Mouse (Mus musculus): ENCODE data around the gene Olfr715b.
"Not testable (repeated sequence)": the region's sequence is repeated elsewhere in the genome, so short reads cannot be mapped to it uniquely, and the experiment has no call there.

Gene Olfr715b

DNA sequence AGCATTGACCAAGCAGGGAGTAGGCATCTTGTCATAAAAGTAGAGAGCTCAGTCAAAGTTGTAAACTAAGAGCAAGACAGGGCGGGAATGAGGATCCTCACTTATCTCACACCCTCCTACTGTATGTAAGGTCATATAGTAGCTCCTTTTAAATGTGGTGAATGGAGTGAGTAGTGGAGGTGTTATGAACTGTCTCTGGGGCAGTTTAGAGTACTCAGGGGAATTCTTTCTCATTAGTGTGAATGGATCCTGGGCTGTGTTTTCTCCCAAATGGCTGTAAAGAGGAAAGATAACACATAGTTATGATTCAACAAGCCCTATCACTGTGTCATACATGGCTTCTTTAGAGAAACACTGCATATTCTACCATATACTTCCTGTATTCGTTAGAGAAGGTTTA is at the start of gene Olfr715b:
Gene Olfr715b, minus strand, starts transcription at position 101 of the 400 bp plus-strand sequence.
- in situ Hi-C loops (cut with MboI; ENCODE audit: low pct_unique_long_range_greater_than_20kb in 1 of 2, low sequenced_read_pairs in 2 of 2, unreplicated experiment in 1 of 2): not testable (repeated sequence)

DNA sequence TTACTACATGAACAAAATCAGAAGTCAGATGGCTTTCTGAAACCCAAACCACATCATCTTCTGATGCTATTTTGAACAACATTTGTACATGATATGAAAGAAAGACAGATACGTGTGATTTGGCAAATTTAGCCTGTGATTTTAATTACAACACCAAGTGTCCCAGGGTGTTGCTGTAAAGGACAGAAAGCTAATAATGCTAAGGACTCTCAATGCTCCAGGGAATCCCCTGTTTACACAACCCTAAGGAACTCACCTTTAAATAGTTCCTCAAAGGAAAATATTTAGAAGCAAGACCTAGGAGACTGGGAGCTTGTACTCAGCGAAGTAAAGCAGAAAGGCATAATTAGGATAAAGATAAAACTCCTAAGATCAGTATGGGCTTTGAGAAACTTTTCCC is 27.9 kb upstream of the Olfr715b start, which contains the start of gene Olfr716:
Gene Olfr716, plus strand, starts transcription at position 301 of the 400 bp plus-strand sequence.
- in situ Hi-C loops (cut with MboI; ENCODE audit: low pct_unique_long_range_greater_than_20kb in 1 of 2, low sequenced_read_pairs in 2 of 2, unreplicated experiment in 1 of 2): not testable (repeated sequence)

DNA sequence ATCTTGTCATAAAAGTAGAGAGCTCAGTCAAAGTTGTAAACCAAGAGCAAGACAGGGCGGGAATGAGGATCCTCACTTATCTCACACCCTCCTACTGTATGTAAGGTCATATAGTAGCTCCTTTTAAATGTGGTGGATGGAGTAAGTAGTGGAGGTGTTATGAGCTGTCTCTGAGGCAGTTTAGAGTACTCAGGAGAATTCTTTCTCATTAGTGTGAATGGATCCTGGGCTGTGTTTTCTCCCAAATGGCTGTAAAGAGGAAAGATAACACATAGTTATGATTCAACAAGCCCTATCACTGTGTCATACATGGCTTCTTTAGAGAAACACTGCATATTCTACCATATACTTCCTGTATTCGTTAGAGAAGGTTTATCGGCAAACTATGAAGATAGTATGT is 20.8 kb upstream of the Olfr715b start, which contains the start of gene Olfr715:
Gene Olfr715, minus strand, starts transcription at position 101 of the 400 bp plus-strand sequence.
- in situ Hi-C loops (cut with MboI; ENCODE audit: low pct_unique_long_range_greater_than_20kb in 1 of 2, low sequenced_read_pairs in 2 of 2, unreplicated experiment in 1 of 2): not testable (repeated sequence)

DNA sequence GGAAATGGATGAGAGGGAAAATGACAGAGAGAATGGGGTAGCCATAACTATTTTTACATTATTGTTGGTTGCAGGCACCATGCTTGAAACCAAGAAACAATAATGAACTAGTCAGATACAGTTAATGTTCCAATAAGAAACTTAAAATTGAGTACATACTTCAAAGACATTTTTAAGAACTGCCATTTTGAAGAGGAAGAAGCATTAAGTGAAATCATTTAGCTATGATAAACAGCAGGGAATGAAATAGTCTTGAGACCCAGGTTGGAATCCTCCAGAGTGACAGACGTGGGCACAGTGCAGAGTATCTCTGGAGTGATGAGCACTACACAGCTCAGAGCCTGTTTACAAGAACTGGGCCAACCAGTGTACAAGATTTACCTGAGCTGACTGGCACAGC is 17.2 kb downstream of the Olfr715b start, which contains the start of gene Olfr17:
Gene Olfr17, plus strand, starts transcription at position 301 of the 400 bp plus-strand sequence.
- in situ Hi-C loops (cut with MboI; ENCODE audit: low pct_unique_long_range_greater_than_20kb in 1 of 2, low sequenced_read_pairs in 2 of 2, unreplicated experiment in 1 of 2): no loop called here

DNA sequence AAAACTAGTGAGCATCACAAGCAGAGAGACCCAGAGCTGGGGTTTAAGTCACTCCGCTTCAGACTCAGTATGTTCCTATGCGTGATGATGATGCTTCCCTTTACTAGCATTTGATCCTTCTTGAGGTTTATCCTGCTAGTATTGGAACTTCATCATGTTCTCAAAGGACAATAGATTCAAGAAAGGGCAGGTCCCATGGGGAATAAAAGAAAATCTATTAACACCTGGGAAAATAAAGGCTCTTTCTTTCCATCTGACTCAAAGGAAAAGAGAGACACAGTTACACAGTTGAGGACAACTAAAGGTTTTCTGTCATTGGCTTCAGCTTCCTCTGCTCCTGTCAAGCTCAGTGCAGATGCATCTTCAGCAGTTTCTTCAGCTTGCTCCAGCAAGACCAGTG is 39.5 kb downstream of the Olfr715b start, which contains the start of gene Olfr714:
Gene Olfr714, plus strand, starts transcription at position 301 of the 400 bp plus-strand sequence.
- in situ Hi-C loops (cut with MboI; ENCODE audit: low pct_unique_long_range_greater_than_20kb in 1 of 2, low sequenced_read_pairs in 2 of 2, unreplicated experiment in 1 of 2): no loop called here
